Mouse (Mus musculus): ENCODE data around the gene Lmntd2.

Lmntd2 gene

GRCm38 (mm10) chr7:141213605-141214235 lies at the start of gene Lmntd2:
Gene Lmntd2, minus strand, starts transcription at chr7:141214080.
- ChIA-PET POLR2A (interaction anchor here (0.6 to 10.6 kb wide), 11 partner anchors 8 to 219 kb away, joined by 3 to 158 read pairs (median 4); partner anchors contain the start of genes Hras (in 2 of the 4), Lrrc56 (in 2 of the 4), Phrf1 (in 1 of the 4) and Sigirr (in 1 of the 4)), CTCF (interaction anchor here in 2 of 4 experiments (0.6 to 1.1 kb wide), 2 partner anchors 14 to 18 kb away, joined by 3 read pairs; no protein-coding TSS in a partner anchor)

GRCm38 (mm10) chr7:141263640-141264039 lies 49.8 kb upstream of the Lmntd2 start:
- ChIA-PET CTCF (interaction anchor here (0.5 to 1.4 kb wide), 13 partner anchors 10 to 422 kb away, joined by 3 to 5 read pairs (median 3); partner anchors contain the start of gene Sct (in 2 of the 4)), POLR2A (interaction anchor here in 3 of 4 experiments (0.7 to 2.2 kb wide), 22 partner anchors 9 to 142 kb away, joined by 3 to 10 read pairs (median 4); partner anchors contain the start of genes Deaf1 (in 1 of the 3), Rassf7 (in 1 of the 3) and Tmem80 (in 1 of the 3))

DNA sequence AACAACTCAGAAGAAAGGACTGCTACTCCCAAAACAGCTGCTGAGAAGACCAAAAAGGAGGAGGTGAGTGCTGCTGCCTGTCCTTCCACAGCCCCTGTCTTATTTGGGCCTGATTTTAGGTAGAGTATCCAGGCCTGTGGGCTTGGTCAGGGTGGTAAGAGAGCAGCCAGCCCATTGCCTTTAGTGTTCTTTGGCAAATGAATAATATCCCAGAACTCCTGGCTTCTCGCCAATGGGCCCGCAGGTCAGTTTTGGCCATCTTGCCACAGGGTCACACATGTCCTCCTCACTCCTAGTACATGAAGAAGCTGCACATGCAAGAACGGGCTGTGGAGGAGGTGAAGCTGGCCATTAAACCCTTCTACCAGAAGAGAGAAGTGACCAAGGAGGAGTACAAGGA lies 47.6 kb upstream of the Lmntd2 start:
- POLR2A ChIA-PET: interaction anchor here in 3 of 4 experiments (0.7 to 1.3 kb wide), 5 partner anchors 8 to 46 kb away, joined by 3 to 4 read pairs (median 3); partner anchors contain the start of genes Rassf7 (in 1 of the 3) and Sct (in 1 of the 3)
- CTCF ChIA-PET: no interaction called here

DNA sequence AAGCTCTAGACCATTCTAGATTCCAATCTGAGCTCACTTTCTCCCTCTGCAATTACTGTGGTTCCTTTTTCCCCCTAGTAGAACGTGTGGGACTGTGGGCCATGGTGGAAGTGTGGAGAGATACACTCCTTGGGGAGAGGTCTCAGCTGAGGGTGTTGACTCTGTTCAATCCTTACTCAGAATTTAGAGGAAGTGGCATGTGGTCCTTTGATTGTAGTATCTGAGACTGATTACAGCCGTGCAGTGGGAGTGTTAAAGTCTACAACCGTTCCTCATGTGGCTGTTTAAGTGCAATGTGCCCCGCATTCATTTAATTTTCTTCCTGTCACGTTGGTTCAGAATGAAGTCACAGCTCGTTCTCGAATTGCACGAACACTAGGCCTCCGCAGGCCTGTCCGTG lies 42.3 kb upstream of the Lmntd2 start:
- ChIA-PET CTCF (interaction anchor here in 1 of 4 experiments (0.6 kb wide), 2 partner anchors 101 to 131 kb away, joined by 3 to 4 read pairs; no protein-coding TSS in a partner anchor), POLR2A (interaction anchor here in 2 of 4 experiments (0.7 to 5.7 kb wide), 10 partner anchors 9 to 72 kb away, joined by 3 to 40 read pairs (median 5); partner anchors contain the start of genes Deaf1 (in 1 of the 2), Rassf7 (in 1 of the 2) and Tmem80 (in 1 of the 2))

DNA sequence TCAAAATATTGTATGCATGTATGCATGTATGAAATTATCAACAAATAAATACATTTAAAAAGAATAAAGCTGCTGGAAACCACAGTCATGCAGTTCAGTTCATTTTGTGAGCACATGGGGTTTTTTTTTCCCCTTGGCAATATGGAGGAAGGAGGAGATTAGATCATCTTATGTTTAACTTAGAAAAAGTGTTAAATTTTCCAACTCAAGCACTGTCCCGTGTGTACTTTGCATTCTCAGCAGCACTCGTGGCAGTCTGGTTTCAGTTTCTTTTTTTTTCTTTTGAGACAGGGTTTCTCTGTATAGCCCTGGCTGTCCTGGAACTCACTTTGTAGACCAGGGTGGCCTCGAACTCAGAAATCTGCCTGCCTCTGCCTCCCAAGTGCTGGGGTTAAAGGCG lies 36.6 kb upstream of the Lmntd2 start:
- ChIA-PET CTCF (interaction anchor here in 1 of 4 experiments (0.5 kb wide), 1 partner anchor 28 kb away, joined by 3 read pairs; the partner anchor contains the start of gene Sct), POLR2A (interaction anchor here in 2 of 4 experiments (0.7 to 2.9 kb wide), 12 partner anchors 13 to 180 kb away, joined by 3 to 9 read pairs (median 3); partner anchors contain the start of gene Taldo1 (in 1 of the 2))

DNA sequence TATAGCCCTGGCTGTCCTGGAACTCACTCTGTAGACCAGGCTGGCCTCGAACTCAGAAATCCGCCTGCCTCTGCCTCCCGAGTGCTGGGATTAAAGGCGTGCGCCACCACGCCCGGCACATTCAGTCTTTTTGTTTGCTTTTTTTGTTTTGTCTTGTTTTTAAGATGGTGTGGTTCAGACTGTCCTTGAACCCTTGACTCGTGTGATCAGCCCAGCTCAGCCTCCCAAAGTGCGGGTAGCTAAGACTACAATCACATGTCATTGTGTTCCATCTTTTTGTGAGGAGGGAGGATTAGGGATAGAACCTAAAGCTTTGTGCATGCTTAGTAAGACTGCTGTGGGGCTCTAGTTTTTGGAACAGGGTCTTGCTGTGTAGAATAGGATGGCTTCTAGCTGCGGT lies 17.7 kb upstream of the Lmntd2 start:
- POLR2A ChIA-PET: interaction anchor here in 3 of 4 experiments (0.6 to 11.4 kb wide), 20 partner anchors 9 to 277 kb away, joined by 3 to 158 read pairs (median 4); partner anchors contain the start of genes Hras (in 2 of the 3), Lmntd2 (in 2 of the 3), Lrrc56 (in 2 of the 3) and Rassf7 (in 2 of the 3)
- CTCF ChIA-PET: interaction anchor here (0.6 to 1.2 kb wide), 6 partner anchors 10 to 345 kb away, joined by 3 to 5 read pairs (median 3); partner anchors contain the start of gene Rassf7 (in 1 of the 4)

DNA sequence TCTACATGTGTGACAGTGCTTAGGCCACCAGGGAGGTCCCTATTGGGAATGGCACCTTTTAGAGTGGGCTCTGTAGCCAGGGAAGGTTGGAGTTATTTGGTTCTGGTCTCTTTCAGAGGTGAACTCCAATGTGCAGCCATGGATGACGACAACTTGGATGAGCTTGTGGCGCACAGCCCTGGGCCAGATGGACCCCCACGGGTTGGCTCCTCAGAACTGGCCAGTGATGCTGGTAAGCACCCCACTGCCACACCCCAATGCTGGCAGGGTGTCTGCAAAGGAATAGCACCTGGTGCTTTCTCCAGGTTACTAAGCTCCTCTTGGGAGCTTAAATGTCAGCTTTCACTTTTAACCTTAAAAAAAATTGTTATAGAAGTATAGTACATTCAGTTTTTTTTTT lies 17.2 kb upstream of the Lmntd2 start:
- ChIA-PET POLR2A (interaction anchor here in 3 of 4 experiments (0.6 to 11.4 kb wide), 17 partner anchors 8 to 277 kb away, joined by 3 to 158 read pairs (median 4); partner anchors contain the start of genes Hras (in 2 of the 3), Lmntd2 (in 2 of the 3), Lrrc56 (in 2 of the 3) and Rassf7 (in 2 of the 3)), CTCF (interaction anchor here in 3 of 4 experiments (0.6 to 1.0 kb wide), 5 partner anchors 10 to 345 kb away, joined by 3 to 5 read pairs (median 3); no protein-coding TSS in a partner anchor)

- ChIA-PET CTCF (interaction anchor here in 2 of 4 experiments (0.6 to 1.0 kb wide), 3 partner anchors 9 to 346 kb away, joined by 3 to 5 read pairs (median 4); no protein-coding TSS in a partner anchor), POLR2A (interaction anchor here in 3 of 4 experiments (1.1 to 11.4 kb wide), 12 partner anchors 8 to 126 kb away, joined by 3 to 158 read pairs (median 6); partner anchors contain the start of genes Lmntd2 (in 2 of the 3) and Rassf7 (in 2 of the 3))
Observed at GRCm38 (mm10) chr7:141230570-141230969, 16.7 kb upstream of the Lmntd2 start.

DNA sequence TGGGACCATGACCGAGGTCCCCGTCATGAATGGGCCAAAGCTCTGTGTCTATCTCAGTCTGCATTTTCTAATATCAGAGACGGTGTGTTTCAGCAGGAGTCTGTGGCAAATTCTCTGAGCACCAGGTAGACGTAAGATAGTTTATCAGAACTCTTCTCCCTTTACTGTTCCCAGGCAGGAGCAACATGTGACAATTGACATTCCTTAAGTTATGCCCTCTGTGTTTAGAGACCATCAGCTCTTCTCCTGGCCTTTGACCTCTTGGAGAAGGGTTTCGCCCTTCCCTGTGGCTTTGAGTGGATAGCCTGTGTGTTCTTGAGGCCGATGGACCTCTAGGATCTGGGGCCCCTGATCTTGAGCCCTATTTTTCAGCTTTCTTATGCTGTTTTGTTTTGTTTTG lies 15.8 kb upstream of the Lmntd2 start:
- CTCF ChIA-PET: interaction anchor here in 1 of 4 experiments (1.5 to 2.2 kb wide), 2 partner anchors 36 to 178 kb away, joined by 3 to 9 read pairs; partner anchors contain the start of genes Hras and Lrrc56
- POLR2A ChIA-PET: interaction anchor here (0.6 to 11.4 kb wide), 28 partner anchors 7 to 217 kb away, joined by 3 to 158 read pairs (median 4); partner anchors contain the start of genes Rassf7 (in 4 of the 4), Deaf1 (in 2 of the 4), Eps8l2 (in 2 of the 4) and Hras (in 2 of the 4)

- CTCF ChIA-PET: interaction anchor here (0.6 to 2.2 kb wide), 21 partner anchors 9 to 433 kb away, joined by 3 to 15 read pairs (median 3); partner anchors contain the start of genes Rassf7 (in 2 of the 4), Eps8l2 (in 1 of the 4), Hras (in 1 of the 4) and Lrrc56 (in 1 of the 4)
Observed at GRCm38 (mm10) chr7:141228279-141229067, 14.6 kb upstream of the Lmntd2 start, which contains the start of gene Phrf1. Gene Phrf1, plus strand, starts transcription at chr7:141228784.

DNA sequence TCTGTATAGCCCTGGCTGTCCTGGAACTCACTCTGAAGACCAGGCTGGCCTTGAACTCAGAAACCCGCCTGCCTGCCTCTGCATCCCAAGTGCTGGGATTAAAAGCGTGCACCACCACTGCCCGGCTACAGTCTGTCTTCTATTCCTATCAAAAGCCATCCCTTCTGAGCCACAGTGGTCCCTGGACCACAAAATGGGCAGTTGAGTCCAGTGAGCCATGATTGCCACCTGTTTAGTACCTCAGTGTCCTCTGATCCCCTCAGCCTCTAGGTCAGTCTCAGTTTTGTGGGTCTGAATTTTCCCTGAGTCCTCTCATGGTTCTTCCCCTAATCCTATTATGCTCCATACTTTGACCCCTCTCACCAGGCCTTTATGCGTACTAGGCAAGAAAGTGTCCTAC lies 13.9 kb upstream of the Lmntd2 start:
- ChIA-PET CTCF (interaction anchor here (0.6 to 2.2 kb wide), 21 partner anchors 9 to 433 kb away, joined by 3 to 15 read pairs (median 4); partner anchors contain the start of genes Rassf7 (in 2 of the 4), Eps8l2 (in 1 of the 4), Hras (in 1 of the 4) and Lrrc56 (in 1 of the 4)), POLR2A (interaction anchor here in 3 of 4 experiments (0.5 to 11.4 kb wide), 25 partner anchors 9 to 232 kb away, joined by 3 to 158 read pairs (median 4); partner anchors contain the start of genes Rassf7 (in 3 of the 3), Hras (in 1 of the 3), Lmntd2 (in 1 of the 3) and Lrrc56 (in 1 of the 3))

More at GRCm38 (mm10) chr7:141228279-141229067, 14.6 kb upstream of the Lmntd2 start, which contains the start of gene Phrf1:
- POLR2A ChIA-PET: interaction anchor here (0.5 to 11.4 kb wide), 40 partner anchors 9 to 231 kb away, joined by 3 to 158 read pairs (median 4); partner anchors contain the start of genes Rassf7 (in 4 of the 4), Eps8l2 (in 2 of the 4), Hras (in 2 of the 4) and Lrrc56 (in 2 of the 4)

GRCm38 (mm10) chr7:141226535-141226934 lies 12.7 kb upstream of the Lmntd2 start:
- ChIA-PET CTCF (interaction anchor here in 2 of 4 experiments (0.5 to 1.5 kb wide), 2 partner anchors 104 to 119 kb away, joined by 3 to 4 read pairs; partner anchors contain the start of gene Ptdss2 (in 1 of the 2)), POLR2A (interaction anchor here in 1 of 4 experiments (4.2 kb wide), 1 partner anchor 9 kb away, joined by 51 read pairs; the partner anchor contains the start of gene Rassf7)

DNA sequence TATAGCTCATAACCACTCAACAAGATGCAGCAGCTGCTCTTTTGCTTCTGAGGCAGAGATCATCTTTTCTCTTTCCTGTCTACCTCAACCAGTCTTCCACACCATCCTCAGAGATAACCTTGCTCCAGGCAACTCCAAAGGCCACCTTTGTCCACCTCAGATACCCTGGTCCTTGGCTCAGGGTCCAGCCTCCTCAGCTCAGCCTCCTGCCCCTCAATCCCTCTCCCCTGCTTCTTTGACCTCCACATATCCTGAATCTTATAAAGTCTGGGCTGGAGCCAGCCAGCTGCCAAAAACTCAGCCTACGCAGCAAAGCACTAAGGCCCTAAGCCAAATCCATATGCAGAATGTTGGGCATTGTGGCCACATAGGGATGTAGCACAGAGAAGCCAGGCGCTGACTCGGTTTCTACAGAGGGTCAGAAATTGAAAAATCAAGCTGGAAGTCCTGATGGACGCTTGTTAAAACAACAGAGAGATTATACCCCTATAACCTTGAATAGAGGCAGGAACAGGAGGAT lies 8.9 kb upstream of the Lmntd2 start:
- ChIA-PET CTCF (interaction anchor here in 2 of 4 experiments (0.6 to 1.0 kb wide), 2 partner anchors 141 to 174 kb away, joined by 3 to 4 read pairs; no protein-coding TSS in a partner anchor), POLR2A (interaction anchor here (0.6 to 10.6 kb wide), 23 partner anchors 9 to 232 kb away, joined by 3 to 158 read pairs (median 4); partner anchors contain the start of genes Taldo1 (in 3 of the 4), Hras (in 2 of the 4), Lrrc56 (in 2 of the 4) and Eps8l2 (in 1 of the 4))

GRCm38 (mm10) chr7:141222126-141222467 lies 8.2 kb upstream of the Lmntd2 start:
- ChIA-PET POLR2A (interaction anchor here (0.6 to 10.6 kb wide), 28 partner anchors 9 to 1253 kb away, joined by 3 to 158 read pairs (median 4); partner anchors contain the start of genes Hras (in 2 of the 4), Lrrc56 (in 2 of the 4), Taldo1 (in 2 of the 4) and Cdhr5 (in 1 of the 4)), CTCF (interaction anchor here in 2 of 4 experiments (0.5 to 1.2 kb wide), 4 partner anchors 170 to 381 kb away, joined by 3 to 7 read pairs (median 4); partner anchors contain the start of gene Taldo1 (in 1 of the 2))

DNA sequence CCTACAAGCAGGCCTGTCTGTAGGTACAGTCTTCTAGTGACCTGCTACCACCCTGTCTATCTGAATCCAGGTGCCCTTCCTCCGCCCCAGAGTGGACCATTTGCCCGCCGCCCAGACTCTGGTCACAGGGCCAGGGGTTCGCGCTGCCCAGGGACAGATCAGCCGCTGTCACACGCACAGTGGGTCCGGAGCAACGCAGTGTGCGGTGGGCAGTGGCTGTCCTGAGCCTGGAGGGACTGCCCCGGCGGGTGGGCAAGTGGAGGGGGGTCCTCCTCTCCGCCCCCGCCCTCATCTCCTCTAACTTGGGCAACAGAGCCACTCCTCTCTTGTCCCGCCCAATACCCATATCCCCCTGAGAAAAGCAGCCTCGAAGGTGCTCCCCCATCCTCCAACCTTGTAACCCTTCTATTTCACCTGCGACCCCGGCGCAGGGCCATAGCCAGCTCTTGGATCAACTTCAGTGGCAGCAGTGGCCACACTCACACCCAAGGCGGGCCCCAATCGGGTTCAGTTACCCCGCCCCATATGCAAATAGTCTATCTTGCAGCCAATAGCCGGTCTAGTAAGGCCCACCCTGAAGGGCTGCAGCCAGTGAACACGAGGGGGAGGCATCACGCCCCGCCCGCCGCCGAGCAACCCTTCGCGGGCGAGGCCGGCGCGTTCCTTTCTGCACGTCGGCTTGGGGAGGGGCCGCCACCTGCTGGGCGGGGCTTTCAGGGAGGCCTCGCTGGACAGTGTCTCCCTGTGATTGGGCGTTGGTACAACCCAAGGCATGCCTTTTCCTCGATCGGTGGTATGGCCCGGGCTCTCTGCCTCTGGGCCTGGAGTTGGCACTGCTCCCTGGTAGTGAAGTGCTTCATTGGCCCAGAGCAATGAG lies 7.6 kb upstream of the Lmntd2 start:
- ChIA-PET POLR2A (interaction anchor here (0.6 to 10.6 kb wide), 37 partner anchors 10 to 1252 kb away, joined by 3 to 158 read pairs (median 4); partner anchors contain the start of genes Hras (in 2 of the 4), Lrrc56 (in 2 of the 4), Cdhr5 (in 1 of the 4) and Deaf1 (in 1 of the 4)), CTCF (interaction anchor here in 2 of 4 experiments (0.5 to 1.2 kb wide), 4 partner anchors 10 to 380 kb away, joined by 3 to 7 read pairs (median 4); partner anchors contain the start of gene Taldo1 (in 1 of the 2))
